Mouse (Mus musculus) skeletal muscle tissue, adult 2 months (tissue): ENCODE data around the gene Gm21294.
"Not testable (repeated sequence)": the region's sequence is repeated elsewhere in the genome, so short reads cannot be mapped to it uniquely, and the experiment has no call there.

Experiments
- DNase-seq: peaks from one replicate; pipeline ENCODE4 v3.0.0-alpha.2; 2012; ENCODE audit warnings: low read depth, low spot score

Gene Gm21294

DNA sequence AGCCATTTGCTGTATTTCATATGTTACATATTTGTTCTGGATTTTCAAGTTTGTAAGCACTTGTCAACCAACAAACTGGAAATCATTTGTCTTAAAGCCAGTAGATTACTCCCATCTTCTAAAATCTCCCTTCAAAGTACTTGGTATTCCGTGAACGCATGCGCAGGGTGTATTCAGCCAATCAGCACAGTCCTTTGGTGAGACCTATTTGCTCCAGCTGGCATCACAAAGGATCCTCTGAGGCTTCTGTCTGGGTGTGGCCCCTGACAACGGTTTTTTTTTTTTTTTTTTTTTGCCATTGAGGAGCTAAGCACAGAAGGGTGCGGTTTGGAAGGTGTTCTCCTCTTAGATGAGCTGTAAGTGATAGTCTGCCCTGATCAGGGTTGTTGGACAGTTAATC is at the start of gene Gm21294:
TSS of gene Gm21294 (plus strand) at position 301 of the 400 bp plus-strand sequence.
- DNase-seq: not testable (repeated sequence)

DNA sequence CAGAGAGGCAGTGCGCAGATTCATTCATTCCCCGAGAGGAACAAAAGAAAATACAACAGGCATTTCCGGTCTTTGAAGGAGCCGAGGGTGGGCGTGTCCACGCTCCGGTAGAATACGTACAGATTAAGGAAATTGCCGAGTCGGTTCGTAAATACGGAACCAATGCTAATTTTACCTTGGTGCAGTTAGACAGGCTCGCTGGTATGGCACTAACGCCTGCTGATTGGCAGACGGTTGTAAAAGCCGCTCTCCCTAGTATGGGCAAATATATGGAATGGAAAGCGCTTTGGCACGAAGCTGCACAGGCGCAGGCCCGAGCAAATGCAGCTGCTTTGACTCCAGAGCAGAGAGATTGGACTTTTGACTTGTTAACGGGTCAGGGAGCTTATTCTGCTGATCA is 73.6 kb downstream of the Gm21294 start:
- DNase-seq: not testable (repeated sequence)
